Mouse (Mus musculus) embryonic fibroblast, embryonic 13.5 days (primary cell): ENCODE results near the gene Mnd1. TPM values are rescaled to one million over a fixed set of nuclear protein-coding genes. Genes with fewer than 3 reads are reported as not detected.

Experiments
- H3K27ac ChIP-seq: 2 replicates; pipeline ENCODE4 v1.5.1; 2012; ENCODE audit warnings: low read length, control low read depth, inconsistent platforms; ENCODE audit not compliant: insufficient read depth
- H3K4me1 ChIP-seq: 2 replicates; pipeline ENCODE4 v1.6.1; 2011; ENCODE audit warnings: low read length; ENCODE audit not compliant: control insufficient read depth, insufficient read depth
- H3K4me3 ChIP-seq: 2 replicates; pipeline ENCODE4 v1.5.1; 2011; ENCODE audit warnings: mild to moderate bottlenecking, control low read depth, low read length; ENCODE audit not compliant: insufficient read depth
- CTCF ChIP-seq: IDR thresholded peaks from 2 replicates; pipeline ENCODE4 v1.5.1; 2011; ENCODE audit warnings: mild to moderate bottlenecking, control low read depth, low read length, moderate library complexity, borderline replicate concordance; ENCODE audit not compliant: insufficient read depth
- POLR2A ChIP-seq: IDR thresholded peaks from 2 replicates; pipeline ENCODE4 v1.6.1; 2011; ENCODE audit warnings: low read depth, mild to moderate bottlenecking, control low read depth, low read length, moderate library complexity
- polyA plus RNA-seq: library from polyadenylated mRNA; stranded (reverse); fragments of >200 nt; gene quantifications from 2 replicates; pipeline ENCODE4 v1.2.4, GENCODE M21; 2011; ENCODE audit warnings: low read depth; ENCODE audit not compliant: missing spikeins, insufficient read length

Mnd1 gene
- polyA plus RNA-seq, 1 experiment = 5.4 TPM

DNA sequence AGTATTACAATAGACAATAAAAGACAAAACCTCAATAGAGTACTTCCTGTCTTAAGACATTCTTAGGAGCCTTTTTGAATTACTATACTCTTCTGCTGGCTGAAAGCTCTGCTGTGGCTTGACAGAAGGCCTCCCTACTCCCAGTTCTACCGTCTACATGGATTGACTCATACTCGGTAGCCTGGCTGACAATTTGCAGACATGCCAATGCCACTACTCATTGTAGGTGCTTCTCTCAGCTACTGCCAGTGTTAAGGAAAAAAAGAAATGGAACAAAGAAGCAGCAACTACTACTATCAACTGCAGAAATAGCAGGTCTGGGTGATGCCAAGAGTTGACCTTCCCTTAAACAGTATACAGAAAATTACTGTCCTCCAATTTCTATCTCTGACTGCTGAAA lies 47.0 kb downstream of the Mnd1 start:
- Histone ChIP-seq H3K4me3 (no peak overlapping the region), H3K27ac (peak overlapping the region; percentile 67; the same call in 1 of the 2 replicates), H3K4me1 (peaks cover 4% of the 10 kb centered on the region; the same call in 1 of the 2 replicates)
- TF ChIP-seq CTCF (no peak), POLR2A (no peak)

DNA sequence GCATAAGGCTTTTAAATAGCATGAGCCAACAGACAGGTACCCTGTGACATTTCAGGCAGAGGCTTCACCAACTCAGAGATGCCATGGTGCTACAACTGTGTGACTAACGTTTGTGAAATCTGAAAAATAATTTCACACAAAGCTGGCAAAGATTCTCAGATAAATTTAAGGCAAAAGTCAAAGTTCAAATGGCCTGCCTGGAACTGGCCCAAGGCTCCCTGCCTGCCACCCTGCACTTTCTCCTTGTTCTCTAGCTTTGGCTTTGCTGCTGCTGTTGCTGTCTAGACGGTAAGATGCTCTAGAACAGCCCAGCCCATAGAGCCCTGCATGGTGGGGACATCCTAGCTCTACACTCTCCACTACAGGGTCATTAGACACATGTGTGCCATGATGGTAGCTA lies 49.5 kb downstream of the Mnd1 start:
- TF ChIP-seq CTCF (no peak), POLR2A (no peak)

DNA sequence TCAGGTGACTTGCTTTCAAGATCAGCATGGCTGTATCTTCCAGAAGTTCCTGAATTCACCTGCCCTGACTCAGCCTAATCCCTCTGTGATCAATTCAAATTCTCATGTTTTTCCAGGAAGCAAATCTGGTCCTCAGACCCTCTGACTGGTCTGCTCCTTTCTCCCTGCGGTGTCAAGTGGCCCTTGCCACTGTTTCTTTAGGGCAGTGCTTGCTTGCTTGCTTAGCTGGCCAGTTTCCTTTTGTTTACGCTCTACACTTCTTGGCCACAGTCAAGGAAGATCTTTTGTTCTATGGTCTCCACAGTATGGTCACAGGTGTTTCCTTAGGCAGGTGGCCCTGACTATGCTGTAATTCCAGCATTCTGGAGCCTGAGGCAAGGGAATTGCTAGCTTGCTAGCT lies 52.0 kb downstream of the Mnd1 start:
- H3K4me1 ChIP-seq = peaks cover 4% of the 10 kb centered on the region; the same call in 1 of the 2 replicates
- no peak for TF ChIP-seq CTCF
- TF ChIP-seq POLR2A = no peak
- no peak overlapping the region for H3K4me3 ChIP-seq
- no peak overlapping the region for H3K27ac ChIP-seq

More for the DNA sequence above, 49.5 kb downstream of the Mnd1 start:
- Histone ChIP-seq H3K27ac (no peak overlapping the region), H3K4me1 (peaks cover 4% of the 10 kb centered on the region; the same call in 1 of the 2 replicates), H3K4me3 (no peak overlapping the region)

DNA sequence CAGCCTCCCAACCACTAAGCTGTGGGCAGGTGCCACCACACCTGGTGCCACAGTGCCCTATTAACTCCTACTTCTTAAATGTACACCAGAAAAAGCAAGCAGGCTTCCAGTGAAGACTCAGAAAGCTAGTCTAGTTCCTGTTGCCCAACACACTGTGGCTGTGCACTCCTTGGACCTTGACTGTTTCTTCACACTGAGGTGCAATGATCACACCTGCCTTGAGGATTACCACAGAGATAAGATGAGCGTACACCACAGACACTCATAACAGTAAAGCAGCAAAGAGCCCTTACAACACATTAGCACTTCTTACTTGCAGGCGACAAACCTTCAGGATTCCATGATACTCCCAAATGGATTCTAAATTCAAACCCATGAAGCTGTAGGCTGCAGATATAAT lies 62.7 kb downstream of the Mnd1 start:
- no peak overlapping the region for H3K4me3 ChIP-seq
- TF ChIP-seq CTCF = no peak
- TF ChIP-seq POLR2A = no peak
- H3K27ac ChIP-seq = no peak overlapping the region
- H3K4me1 ChIP-seq = no peaks in the 10 kb centered on the region

DNA sequence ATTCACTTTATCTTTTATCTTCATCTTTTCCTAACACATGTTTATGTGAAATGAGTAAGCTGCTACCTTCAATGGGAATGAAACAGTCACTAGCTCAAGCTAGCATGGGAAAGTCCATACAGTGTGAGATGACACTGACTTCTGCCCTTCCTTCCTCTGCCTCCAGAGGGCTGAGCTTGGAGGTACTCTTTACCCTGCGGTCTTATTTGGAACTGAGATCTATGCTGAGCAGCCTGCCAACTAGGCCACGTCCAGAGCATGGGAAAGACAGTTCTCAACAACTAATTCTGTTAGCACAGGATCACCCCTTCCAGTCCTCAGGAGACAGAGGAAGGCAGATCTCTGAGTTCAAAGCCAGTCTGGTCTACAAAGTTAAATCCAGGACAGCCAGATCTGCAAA lies 64.6 kb downstream of the Mnd1 start:
- Histone ChIP-seq H3K4me1 (no peaks in the 10 kb centered on the region), H3K4me3 (no peak overlapping the region), H3K27ac (no peak overlapping the region)
- no peak for TF ChIP-seq POLR2A
- TF ChIP-seq CTCF = 0 out of 2 replicates have a peak, but pooled peaks have one; percentile 18

DNA sequence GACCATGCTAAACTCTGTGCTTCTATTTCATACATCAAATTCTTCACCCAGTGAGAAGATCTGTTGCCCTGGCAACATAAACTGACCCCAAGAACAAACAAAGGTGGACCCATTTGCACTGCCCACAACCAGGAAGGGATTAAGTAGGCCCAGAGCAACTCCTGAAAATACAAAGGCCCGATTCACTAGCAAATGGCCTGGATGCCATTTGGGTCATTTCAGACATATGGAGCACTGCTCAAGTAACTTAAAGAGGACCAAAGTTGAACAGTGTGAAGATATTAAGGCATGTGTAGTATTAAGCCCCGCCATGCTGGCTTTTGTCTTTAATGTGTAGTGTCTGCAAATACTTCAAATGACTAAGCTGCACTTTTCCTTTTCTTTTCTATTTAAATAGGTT lies 68.7 kb downstream of the Mnd1 start:
- no peaks in the 10 kb centered on the region for H3K4me1 ChIP-seq
- no peak for TF ChIP-seq POLR2A
- TF ChIP-seq CTCF = no peak
- H3K4me3 ChIP-seq = no peak overlapping the region
- H3K27ac ChIP-seq = no peak overlapping the region

DNA sequence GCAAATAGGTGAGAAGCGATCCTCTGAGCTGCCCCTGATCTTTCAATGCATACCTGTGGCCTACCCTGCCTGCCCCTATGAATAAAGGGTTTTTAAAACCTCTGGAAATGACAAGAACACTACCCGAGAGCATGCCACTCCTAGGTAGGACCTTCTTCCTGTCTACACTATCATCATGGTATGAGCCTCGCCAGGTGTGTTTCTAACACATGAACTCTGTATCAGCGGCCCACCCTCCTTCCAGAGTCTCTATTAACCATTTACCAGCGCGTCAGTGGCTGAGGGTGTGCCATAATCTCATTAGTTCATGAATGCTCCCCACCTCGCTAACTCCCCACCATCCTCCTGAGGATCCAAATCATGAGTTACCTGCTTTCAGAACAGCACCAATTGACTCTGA lies 69.2 kb downstream of the Mnd1 start:
- H3K4me3 ChIP-seq = no peak overlapping the region
- H3K4me1 ChIP-seq = no peaks in the 10 kb centered on the region
- no peak for TF ChIP-seq POLR2A
- no peak for TF ChIP-seq CTCF
- H3K27ac ChIP-seq = no peak overlapping the region

DNA sequence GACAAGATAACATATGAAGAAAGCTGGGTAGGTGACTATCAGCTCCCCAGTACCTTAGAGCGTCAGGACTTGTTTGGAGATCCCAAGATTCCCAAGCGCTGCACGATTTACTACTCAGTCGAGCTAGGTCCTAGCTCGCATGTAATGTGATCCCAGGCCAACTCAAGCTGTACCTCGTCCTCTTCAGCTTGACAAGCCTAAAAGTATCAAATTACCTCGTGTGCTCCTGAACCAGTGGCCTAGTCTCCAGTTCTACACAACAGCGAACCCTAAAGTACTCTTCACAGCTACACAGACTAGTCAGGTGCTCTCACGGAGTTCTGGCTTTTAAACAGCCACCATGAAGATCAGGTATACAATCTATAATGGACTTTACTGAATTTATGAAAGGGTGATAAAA lies 70.2 kb downstream of the Mnd1 start:
- H3K27ac ChIP-seq = no peak overlapping the region

DNA sequence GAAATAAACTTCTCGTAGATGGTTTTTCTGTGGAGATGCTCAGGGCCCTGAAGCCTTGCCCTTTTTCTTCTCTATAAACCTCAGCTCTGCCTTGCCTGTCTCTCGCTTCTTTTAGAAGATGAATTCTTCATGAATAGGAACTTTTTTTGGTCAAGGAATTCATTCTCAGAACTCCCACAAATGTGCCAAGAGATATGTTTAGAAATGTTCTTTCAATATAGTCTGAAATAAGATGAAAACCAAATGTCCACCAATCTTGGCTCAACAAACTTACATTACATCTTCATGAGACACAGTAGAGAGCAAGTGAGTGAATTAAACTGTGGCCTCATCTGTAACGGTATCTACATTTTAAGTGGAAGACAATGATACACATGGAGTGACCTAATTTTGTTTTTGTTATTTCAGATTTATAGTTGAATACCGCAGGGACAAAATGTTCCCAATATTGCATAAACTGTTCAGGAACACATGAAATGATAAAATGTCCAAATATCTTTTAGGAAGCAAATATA lies 74.3 kb downstream of the Mnd1 start:
- TF ChIP-seq CTCF (no peak), POLR2A (no peak)
- no peak overlapping the region for H3K4me3 ChIP-seq
- no peak overlapping the region for H3K27ac ChIP-seq
- H3K4me1 ChIP-seq = peaks cover 4% of the 10 kb centered on the region; the same call in 1 of the 2 replicates

More for the DNA sequence above, 70.2 kb downstream of the Mnd1 start:
- no peaks in the 10 kb centered on the region for H3K4me1 ChIP-seq
- no peak overlapping the region for H3K4me3 ChIP-seq
- TF ChIP-seq POLR2A (no peak), CTCF (no peak)

DNA sequence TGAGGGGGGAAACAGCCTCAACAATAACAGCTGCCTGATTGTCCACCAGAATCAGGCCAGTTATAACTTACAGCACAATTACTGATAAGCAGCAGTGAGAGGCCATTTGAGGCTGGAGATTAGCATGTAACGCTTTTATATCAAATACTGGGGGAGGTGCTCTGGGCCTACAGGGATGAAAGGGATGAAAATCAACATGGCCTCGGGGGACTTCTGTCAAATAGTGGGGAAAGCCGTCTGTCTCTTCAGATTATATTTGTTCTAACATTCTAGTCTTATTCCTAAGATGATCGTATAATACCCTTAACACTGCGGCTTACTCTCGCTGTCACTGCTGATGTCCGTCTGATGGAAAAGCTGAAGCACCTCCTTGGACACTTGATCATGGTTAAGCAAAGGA lies 75.5 kb downstream of the Mnd1 start:
- no peak overlapping the region for H3K27ac ChIP-seq
- peaks cover 4% of the 10 kb centered on the region; the same call in 1 of the 2 replicates for H3K4me1 ChIP-seq
- no peak for TF ChIP-seq CTCF
- no peak for TF ChIP-seq POLR2A
- H3K4me3 ChIP-seq = no peak overlapping the region
